Mouse (Mus musculus) frontal cortex, adult 2 months (tissue): ENCODE measurements at regions not wholly inside any gene's neighbourhood (a gene's known extent, or its start where the extent isn't known, plus 50 kb on each side); places are given as distances from the start of the nearest gene placed in this dataset.
A peak's percentile ranks its signal among the peaks of the same experiment; 100 is the strongest.

Experiments used
- DNase-seq, 2 experiments: peaks; one replicate each; pipeline ENCODE4 v3.0.0; 2022; ENCODE audit warnings: low spot score in 1 of 2; ENCODE audit errors: extremely low spot score in 1 of 2

DNA sequence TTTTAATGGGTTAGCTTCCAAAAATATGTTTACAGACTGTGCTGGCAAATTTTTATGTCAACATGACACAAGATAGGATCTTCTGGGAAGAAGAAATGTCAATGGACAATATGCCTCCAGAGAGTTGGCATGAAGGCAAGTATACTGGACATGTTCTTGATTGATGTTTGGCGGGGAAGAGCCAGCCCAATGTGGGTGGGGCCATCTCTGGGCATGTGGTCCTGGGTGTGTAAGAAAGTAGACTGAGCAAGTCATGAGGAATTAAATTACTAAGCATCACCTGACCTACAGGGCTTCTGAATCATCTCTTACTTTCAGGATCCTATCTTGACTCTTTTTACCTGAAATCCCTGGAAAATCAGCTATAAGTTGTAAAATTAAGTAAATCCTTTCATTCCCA lies 525.0 kb upstream of the Grm7 start:
- no peak for DNase-seq

DNA sequence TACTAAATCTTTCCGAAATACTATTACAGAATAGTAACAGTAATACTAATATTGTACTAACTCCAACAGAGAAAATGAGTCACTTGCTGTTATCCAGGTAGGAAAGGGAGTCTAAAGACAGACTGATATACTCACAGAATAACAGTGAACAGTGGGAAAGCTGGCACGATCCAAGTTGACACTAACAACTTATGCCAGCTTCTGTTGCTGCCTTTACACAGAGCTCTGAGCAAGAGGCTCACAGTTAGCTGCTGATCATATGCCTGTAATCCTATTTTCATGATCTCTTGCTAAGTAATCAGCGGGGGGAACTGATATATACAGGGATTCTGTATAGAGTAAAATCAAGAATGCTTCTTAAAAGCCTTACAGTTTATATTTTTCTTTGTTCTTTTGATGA lies 513.1 kb upstream of the Grm7 start:
- DNase-seq, result peak in 1 of 2 experiments; percentile 7

DNA sequence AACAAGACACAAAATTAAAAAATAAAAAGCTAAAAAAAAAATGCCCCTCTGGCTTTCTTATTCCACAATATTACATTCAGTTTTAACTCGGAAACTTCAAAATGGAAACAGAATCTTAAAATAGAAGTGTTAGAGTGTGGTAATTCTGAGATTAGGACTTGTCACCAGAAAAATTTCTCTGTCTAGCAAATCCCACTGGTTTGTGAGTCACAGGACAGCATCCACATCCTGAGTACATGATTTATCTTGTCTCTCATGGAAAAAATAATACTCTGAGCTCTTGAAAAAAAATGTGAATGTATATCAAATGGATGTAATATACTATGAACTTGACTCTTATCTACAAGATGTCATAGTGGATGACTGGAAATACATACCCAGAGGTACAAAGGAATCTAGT lies 511.8 kb upstream of the Grm7 start:
- DNase-seq, result peak in 1 of 2 experiments; percentile 20

- peak; percentile 63 to 64 for DNase-seq
Observed at GRCm38 (mm10) chr6:110137043-110137650, 508.2 kb upstream of the Grm7 start.

DNA sequence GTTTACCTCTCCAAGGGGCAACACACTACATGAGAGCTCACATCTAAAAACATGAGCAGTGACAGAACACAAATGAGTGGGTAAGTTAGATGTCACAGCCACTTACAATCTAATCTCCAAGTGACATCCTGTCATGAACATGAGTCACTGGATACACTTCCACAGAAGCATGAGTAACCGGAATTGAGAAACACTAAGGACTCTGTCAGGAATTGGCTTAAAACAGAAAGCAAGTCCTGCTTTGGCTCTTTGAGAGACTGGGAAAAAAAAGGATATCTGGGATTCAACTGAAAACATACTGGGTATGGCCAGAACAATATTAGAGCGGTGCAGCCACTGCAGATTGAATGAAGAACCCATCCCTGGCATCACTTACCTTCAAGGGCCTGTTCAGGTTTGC lies 506.0 kb upstream of the Grm7 start:
- peak in 1 of 2 experiments; percentile 12 for DNase-seq

GRCm38 (mm10) chr6:110168539-110168938 lies 476.8 kb upstream of the Grm7 start:
- no peak for DNase-seq

DNA sequence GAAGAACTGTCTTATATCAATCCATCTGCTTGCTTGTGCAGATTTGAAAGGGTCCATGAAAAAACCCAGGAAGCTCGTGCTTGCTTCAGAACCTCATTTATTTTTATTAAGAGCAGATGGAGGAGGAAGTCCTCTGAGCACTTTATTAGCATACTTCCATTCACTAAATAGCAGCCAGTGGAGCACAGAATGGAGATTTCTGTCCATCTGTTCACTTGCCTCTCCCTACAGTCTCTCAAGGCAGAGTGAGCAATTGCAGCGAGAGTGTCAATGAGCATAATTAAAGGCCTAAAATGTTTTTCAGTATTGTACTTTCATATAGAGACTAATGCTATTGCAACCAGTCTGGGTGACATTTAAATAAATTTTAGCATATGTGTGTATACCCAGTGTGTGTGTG lies 439.4 kb upstream of the Grm7 start:
- DNase-seq, result peak in 1 of 2 experiments; percentile 6

DNA sequence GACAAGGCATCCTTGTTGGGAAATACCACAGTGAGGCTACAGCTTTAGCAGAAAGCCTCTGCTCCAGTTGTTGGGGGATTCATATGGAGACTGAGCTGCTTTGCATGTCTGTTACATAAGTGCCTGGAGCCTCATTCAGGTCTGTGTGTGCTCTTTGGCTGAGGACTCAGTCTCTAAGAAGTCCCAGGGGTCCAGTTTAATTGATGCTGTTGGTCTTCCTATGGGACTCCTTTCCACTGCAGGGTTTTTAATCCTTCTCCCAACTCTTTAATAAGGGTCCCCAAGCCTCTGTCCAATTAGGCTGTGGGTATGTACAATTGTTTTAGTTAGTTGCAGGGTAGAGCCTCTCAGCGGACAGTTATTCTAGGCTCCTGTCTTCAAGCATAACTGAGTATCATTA lies 436.6 kb upstream of the Grm7 start:
- DNase-seq, result no peak

DNA sequence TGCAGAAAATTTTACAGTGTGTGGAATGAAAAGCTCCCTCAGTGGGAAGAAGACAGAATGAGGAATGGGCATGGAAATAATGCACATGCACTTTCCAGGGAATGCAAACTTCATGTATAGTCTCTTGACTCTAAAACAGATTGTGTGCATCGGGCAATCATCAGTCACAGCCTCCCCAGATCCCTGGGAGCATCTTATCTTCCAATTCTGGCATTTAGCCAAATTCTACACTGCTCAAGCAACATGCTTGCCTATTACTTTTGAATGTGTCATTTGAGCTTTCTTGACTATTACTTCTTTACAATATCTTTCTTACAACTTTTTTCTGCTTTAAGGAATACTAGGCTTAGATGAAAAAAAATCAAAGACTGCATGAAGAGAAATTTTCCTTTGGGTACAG lies 397.9 kb upstream of the Grm7 start:
- no peak for DNase-seq

- peak; percentile 5 to 16 for DNase-seq
Observed at GRCm38 (mm10) chr6:110296549-110296948, 348.8 kb upstream of the Grm7 start.
